Mouse (Mus musculus) liver, embryonic 12.5 days (tissue): Measurements from ENCODE around the gene Tprg. TPM values are rescaled to one million over a fixed set of nuclear protein-coding genes. Genes with fewer than 3 reads are reported as not detected.

ENCODE experiments used
- ATAC-seq: fragments of 200-750 bp; cut with Nextera tagmentation; 2 replicates; pipeline ENCODE4 v1.8.0; 2017; ENCODE audit warnings: moderate number of reproducible peaks, mild to moderate bottlenecking, moderate library complexity
- H3K27ac ChIP-seq: fragments of 300-500 bp; sonication (generic); 2 replicates; pipeline ENCODE4 v1.5.1; 2016; ENCODE audit warnings: mild to moderate bottlenecking
- H3K27me3 ChIP-seq: fragments of 300-500 bp; sonication (generic); replicated peaks from 2 replicates; pipeline ENCODE4 v1.6.1; 2016; ENCODE audit warnings: mild to moderate bottlenecking, moderate library complexity
- H3K36me3 ChIP-seq: fragments of 300-500 bp; sonication (generic); 2 replicates; pipeline ENCODE4 v1.6.1; 2016; ENCODE audit warnings: mild to moderate bottlenecking, moderate library complexity
- H3K4me1 ChIP-seq: fragments of 300-500 bp; sonication (generic); 2 replicates; pipeline ENCODE4 v1.6.1; 2016
- H3K4me2 ChIP-seq: fragments of 300-500 bp; sonication (generic); 2 replicates; pipeline ENCODE4 v1.6.1; 2016; ENCODE audit warnings: mild to moderate bottlenecking, moderate library complexity
- H3K4me3 ChIP-seq: fragments of 300-500 bp; sonication (generic); 2 replicates; pipeline ENCODE4 v1.5.1; 2016; ENCODE audit warnings: mild to moderate bottlenecking, moderate library complexity
- H3K9ac ChIP-seq: fragments of 300-500 bp; sonication (generic); 2 replicates; pipeline ENCODE4 v1.6.1; 2016; ENCODE audit warnings: mild to moderate bottlenecking, moderate library complexity
- H3K9me3 ChIP-seq: fragments of 300-500 bp; sonication (generic); replicated peaks from 2 replicates; pipeline ENCODE4 v1.6.1; 2016; ENCODE audit warnings: mild to moderate bottlenecking, moderate library complexity
- WGBS: fragments of 180-500 bp; shearing (Covaris S2); methylation state at CpG from one replicate; pipeline ENCODE4 v1.1.7; 2016; ENCODE audit not compliant: insufficient replicate concordance; 5-methylcytosine and 5-hydroxymethylcytosine counted together
- polyA plus RNA-seq: library from polyadenylated mRNA; unstranded; fragments of >200 nt; fragmentation: Nextera tagmentation; extraction: Ambion mirVana; gene quantifications from 2 replicates; pipeline ENCODE4 v1.2.1, GENCODE M21; 2016

The Tprg gene
- not detected in 2 replicates for polyA plus RNA-seq

DNA sequence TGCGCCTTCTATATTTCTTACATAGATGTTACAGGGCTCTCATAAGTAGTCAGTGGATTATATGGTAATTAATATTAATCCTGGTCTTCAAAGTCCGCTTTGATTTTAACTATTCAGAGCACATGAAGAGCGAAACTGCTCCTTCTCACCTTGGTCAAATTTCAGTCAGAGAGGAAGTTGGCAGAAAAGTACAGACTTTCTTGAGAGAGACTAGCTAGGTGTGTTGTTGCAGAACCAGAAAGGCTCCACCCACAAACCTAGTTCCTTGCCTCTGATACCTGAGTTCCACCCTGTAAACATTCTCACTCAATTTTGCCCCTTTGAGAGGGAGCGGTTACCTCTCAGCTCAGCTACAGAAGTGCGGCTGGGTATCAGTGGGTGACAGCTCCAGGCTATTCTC, at the start of gene Tprg:
TSS of gene Tprg (plus strand) at position 301 of the 400 bp plus-strand sequence.
- Histone ChIP-seq H3K4me2 (no peak within 1 kb of the TSS), H3K27me3 (no peaks in the 10 kb centered on the region), H3K4me3 (no peak within 1 kb of the TSS), H3K4me1 (no peaks in the 10 kb centered on the region), H3K9me3 (no peaks in the 10 kb centered on the region), H3K27ac (no peak within 1 kb of the TSS), H3K36me3 (no peaks in the 10 kb centered on the region), H3K9ac (no peak within 1 kb of the TSS)
- 77% methylated on average over 5 of the region's 5 CpGs for WGBS
- ATAC-seq = no peak

GRCm38 (mm10) chr16:25238274-25239050, 48.2 kb upstream of the Tprg start:
- no peak overlapping the region for H3K27ac ChIP-seq
- H3K4me1 ChIP-seq = no peaks in the 10 kb centered on the region
- ATAC-seq = no peak
- WGBS = 63% methylated on average over 11 of the region's 11 CpGs
- no peak overlapping the region for H3K9ac ChIP-seq
- H3K27me3 ChIP-seq = no peaks in the 10 kb centered on the region
- no peak overlapping the region for H3K4me3 ChIP-seq
- no peaks in the 10 kb centered on the region for H3K9me3 ChIP-seq
- H3K4me2 ChIP-seq = no peak overlapping the region
- no peaks in the 10 kb centered on the region for H3K36me3 ChIP-seq

- no peak for ATAC-seq
- 49% methylated on average over 6 of the region's 6 CpGs for WGBS
- Histone ChIP-seq H3K36me3 (no peaks in the 10 kb centered on the region), H3K9me3 (no peaks in the 10 kb centered on the region), H3K27me3 (no peaks in the 10 kb centered on the region), H3K27ac (no peak overlapping the region), H3K4me1 (no peaks in the 10 kb centered on the region), H3K9ac (no peak overlapping the region), H3K4me2 (no peak overlapping the region), H3K4me3 (no peak overlapping the region)
These were observed 37.7 kb upstream of the Tprg start for GRCm38 (mm10) chr16:25248889-25249288.

DNA sequence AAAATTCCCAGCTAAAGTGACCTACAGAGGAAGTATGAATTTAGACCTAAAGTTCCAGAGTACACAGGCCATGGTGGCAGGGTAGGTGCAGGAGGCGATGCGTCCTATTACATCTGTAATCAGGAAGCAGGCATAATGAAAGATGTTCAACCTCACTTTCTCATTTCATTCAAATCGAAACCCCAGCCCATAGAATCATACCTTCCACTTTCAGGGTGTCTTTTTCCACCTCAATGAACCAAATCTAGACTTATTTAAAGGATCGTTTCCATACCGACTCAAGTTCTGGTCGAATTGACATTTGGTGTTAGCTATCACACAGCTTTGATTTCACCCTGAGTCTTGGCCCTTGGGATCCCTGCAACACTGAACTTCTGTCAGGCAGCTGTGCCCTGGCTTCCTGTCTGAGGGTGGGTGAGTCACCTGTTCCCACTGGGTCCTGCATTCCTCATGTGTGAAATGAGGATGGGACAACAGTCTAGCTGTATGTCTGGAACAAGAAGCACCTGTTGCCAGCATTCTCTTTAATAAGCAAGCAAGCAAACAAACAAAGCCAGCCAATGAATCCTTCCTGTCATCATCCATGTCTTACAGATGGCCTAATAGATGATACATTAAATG, 36.4 kb upstream of the Tprg start:
- no peaks in the 10 kb centered on the region for H3K4me1 ChIP-seq
- no peak overlapping the region for H3K4me2 ChIP-seq
- no peak overlapping the region for H3K9ac ChIP-seq
- 70% methylated on average over 6 of the region's 6 CpGs for WGBS
- no peak overlapping the region for H3K27ac ChIP-seq
- H3K9me3 ChIP-seq = no peaks in the 10 kb centered on the region
- no peak for ATAC-seq
- no peaks in the 10 kb centered on the region for H3K36me3 ChIP-seq
- H3K27me3 ChIP-seq = no peaks in the 10 kb centered on the region
- no peak overlapping the region for H3K4me3 ChIP-seq

DNA sequence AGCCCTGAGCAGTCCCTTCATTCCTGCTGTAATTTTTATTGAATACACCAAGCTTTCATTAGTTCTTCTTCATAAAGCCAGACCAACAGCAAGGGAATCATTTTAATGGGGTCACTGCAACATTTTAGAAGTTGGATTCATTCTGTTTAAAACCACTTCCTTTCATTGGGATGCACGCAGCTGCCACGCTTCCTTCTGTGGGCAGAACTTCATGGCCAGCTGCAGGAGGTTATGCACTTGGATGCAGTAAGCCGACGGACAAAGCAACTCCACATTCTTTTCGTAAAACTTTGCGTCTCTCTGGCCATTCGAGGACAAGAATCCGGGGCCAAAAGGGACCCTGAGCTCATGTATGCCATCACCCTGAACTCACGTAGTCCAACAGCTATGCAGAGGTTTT, 35.5 kb upstream of the Tprg start:
- H3K27ac ChIP-seq = no peak overlapping the region
- H3K9me3 ChIP-seq = no peaks in the 10 kb centered on the region
- no peak overlapping the region for H3K4me2 ChIP-seq
- H3K36me3 ChIP-seq = no peaks in the 10 kb centered on the region
- ATAC-seq = no peak
- H3K27me3 ChIP-seq = no peaks in the 10 kb centered on the region
- no peak overlapping the region for H3K4me3 ChIP-seq
- 57% methylated on average over 9 of the region's 9 CpGs for WGBS
- no peaks in the 10 kb centered on the region for H3K4me1 ChIP-seq
- H3K9ac ChIP-seq = no peak overlapping the region

GRCm38 (mm10) chr16:25254646-25255045, 32.0 kb upstream of the Tprg start:
- WGBS = 62% methylated on average over 6 of the region's 6 CpGs
- Histone ChIP-seq H3K9ac (no peak overlapping the region), H3K4me1 (no peaks in the 10 kb centered on the region), H3K36me3 (no peaks in the 10 kb centered on the region), H3K27ac (no peak overlapping the region), H3K9me3 (no peaks in the 10 kb centered on the region), H3K4me3 (no peak overlapping the region), H3K27me3 (no peaks in the 10 kb centered on the region), H3K4me2 (no peak overlapping the region)
- no peak for ATAC-seq

DNA sequence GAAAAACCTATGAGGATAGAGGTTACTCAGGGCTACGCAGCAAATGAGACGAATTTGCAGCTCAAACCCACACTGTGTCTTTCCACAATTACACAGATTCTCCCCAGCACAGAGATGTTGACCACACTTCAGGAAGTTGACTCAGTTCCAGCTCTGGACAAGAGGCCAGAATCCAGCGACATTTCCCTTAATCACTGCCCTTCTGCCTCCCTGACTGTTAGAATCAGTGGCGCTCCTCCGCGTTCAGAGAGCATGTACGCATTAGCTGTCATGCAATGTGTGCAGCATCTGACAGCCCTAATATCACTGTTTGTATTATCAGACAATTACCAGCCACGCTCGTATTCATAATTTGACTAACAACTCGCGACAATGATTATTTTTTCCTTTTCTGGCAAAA, 31.4 kb upstream of the Tprg start:
- WGBS = 62% methylated on average over 11 of the region's 11 CpGs
- no peak overlapping the region for H3K4me2 ChIP-seq
- no peaks in the 10 kb centered on the region for H3K4me1 ChIP-seq
- no peak overlapping the region for H3K27ac ChIP-seq
- no peaks in the 10 kb centered on the region for H3K9me3 ChIP-seq
- no peak overlapping the region for H3K9ac ChIP-seq
- no peaks in the 10 kb centered on the region for H3K36me3 ChIP-seq
- no peaks in the 10 kb centered on the region for H3K27me3 ChIP-seq
- ATAC-seq = no peak
- H3K4me3 ChIP-seq = no peak overlapping the region

DNA sequence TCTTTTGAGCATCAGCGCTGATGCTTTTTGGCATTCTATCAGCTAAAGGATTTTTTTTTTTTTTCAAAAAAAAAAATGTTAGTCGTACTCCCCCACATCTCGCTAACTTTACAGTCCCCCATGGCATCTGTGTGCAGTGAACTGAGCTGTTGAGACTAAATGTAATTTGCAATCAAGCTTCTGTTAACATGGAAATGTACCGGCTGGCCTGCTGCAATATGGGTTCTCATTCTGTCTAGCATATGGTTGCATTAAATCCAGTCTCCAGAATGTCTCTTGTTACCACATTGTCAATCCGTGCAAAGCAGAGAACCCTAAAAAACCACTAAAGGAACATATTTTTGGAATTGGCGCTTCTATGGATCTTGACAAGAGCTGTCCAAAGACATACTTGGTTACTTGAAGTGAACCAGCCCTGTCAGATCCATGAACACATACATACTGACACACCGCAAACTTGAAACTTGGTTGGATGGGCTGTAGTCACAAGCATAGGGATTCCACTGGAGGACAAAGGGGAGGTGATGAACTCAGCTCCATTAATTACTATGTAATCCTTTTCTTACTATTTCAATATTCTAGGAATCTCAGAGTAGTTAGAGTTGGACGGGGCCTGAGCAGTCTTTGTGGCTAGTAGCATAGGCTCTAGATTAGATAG, 30.9 kb upstream of the Tprg start:
- Histone ChIP-seq H3K4me3 (no peak overlapping the region), H3K9ac (no peak overlapping the region), H3K27ac (no peak overlapping the region), H3K9me3 (no peaks in the 10 kb centered on the region), H3K4me2 (no peak overlapping the region), H3K27me3 (no peaks in the 10 kb centered on the region), H3K4me1 (no peaks in the 10 kb centered on the region), H3K36me3 (no peaks in the 10 kb centered on the region)
- no peak for ATAC-seq
- WGBS = 72% methylated on average over 8 of the region's 8 CpGs

DNA sequence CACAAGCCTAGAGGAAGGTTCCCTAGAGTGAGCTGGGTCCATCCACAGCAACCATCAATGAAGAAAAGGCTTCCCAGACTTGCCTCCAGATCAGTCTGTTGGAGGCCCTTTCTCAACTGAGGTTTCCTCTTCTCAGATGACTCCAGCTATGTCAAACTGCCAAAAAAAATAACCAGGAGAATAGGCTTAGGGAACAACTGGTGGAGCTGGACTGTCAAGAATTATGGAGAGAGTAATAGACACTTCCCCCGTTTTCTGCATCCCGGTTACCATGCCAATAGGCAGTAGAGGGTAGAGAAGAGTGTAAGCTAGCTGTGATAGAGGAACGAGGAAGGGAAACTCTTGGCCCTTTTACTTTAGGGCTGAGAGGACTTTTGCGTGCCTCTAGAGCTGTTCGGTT, 24.3 kb upstream of the Tprg start:
- no peak overlapping the region for H3K27ac ChIP-seq
- no peak for ATAC-seq
- 68% methylated on average over 5 of the region's 5 CpGs for WGBS

DNA sequence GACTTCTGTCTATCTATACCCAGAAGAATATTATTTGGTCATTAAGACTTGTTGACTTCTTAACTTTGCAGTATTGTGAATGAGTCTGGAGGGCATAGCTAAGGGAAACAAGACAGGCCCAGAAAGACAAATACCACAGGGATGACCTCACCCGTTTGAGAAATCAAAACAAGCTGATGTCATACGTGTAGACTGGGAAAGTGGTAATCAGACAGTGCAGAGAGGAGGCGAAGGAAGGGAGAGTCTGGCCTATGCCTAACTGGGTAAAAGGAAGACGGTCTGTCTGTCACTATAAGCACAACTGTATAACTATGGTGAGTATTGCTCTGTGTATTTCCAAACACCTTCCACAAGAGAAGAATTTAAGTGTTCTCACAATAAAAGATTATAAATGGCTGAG, 23.7 kb upstream of the Tprg start:
- no peak for ATAC-seq
- Histone ChIP-seq H3K27me3 (no peaks in the 10 kb centered on the region; the same call in 1 of the 2 replicates), H3K27ac (no peak overlapping the region), H3K4me3 (no peak overlapping the region), H3K36me3 (no peaks in the 10 kb centered on the region), H3K4me1 (no peaks in the 10 kb centered on the region), H3K9ac (no peak overlapping the region), H3K9me3 (no peaks in the 10 kb centered on the region), H3K4me2 (no peak overlapping the region)
- WGBS = 51% methylated on average over 4 of the region's 4 CpGs

More for the DNA sequence above, 24.3 kb upstream of the Tprg start:
- no peaks in the 10 kb centered on the region for H3K4me1 ChIP-seq
- H3K4me2 ChIP-seq = no peak overlapping the region
- H3K36me3 ChIP-seq = no peaks in the 10 kb centered on the region
- H3K9me3 ChIP-seq = no peaks in the 10 kb centered on the region
- H3K27me3 ChIP-seq = no peaks in the 10 kb centered on the region; the same call in 1 of the 2 replicates
- no peak overlapping the region for H3K4me3 ChIP-seq
- H3K9ac ChIP-seq = no peak overlapping the region

GRCm38 (mm10) chr16:25263520-25264149, 23.0 kb upstream of the Tprg start:
- no peak overlapping the region for H3K4me3 ChIP-seq
- H3K4me2 ChIP-seq = no peak overlapping the region
- WGBS = 32% methylated on average over 9 of the region's 9 CpGs
- no peak for ATAC-seq
- no peak overlapping the region for H3K9ac ChIP-seq
- no peaks in the 10 kb centered on the region; the same call in 1 of the 2 replicates for H3K27me3 ChIP-seq
- H3K27ac ChIP-seq = no peak overlapping the region
- H3K9me3 ChIP-seq = no peaks in the 10 kb centered on the region
- no peaks in the 10 kb centered on the region for H3K36me3 ChIP-seq
- H3K4me1 ChIP-seq = no peaks in the 10 kb centered on the region

- Histone ChIP-seq H3K4me3 (no peak overlapping the region), H3K4me1 (no peaks in the 10 kb centered on the region), H3K9ac (no peak overlapping the region), H3K4me2 (no peak overlapping the region), H3K27ac (no peak overlapping the region), H3K36me3 (no peaks in the 10 kb centered on the region), H3K9me3 (no peaks in the 10 kb centered on the region), H3K27me3 (no peaks in the 10 kb centered on the region; the same call in 1 of the 2 replicates)
- 65% methylated on average over 11 of the region's 11 CpGs for WGBS
- ATAC-seq = no peak
These were observed 21.4 kb upstream of the Tprg start for GRCm38 (mm10) chr16:25265177-25265576.
